Mouse (Mus musculus): ENCODE results near the gene Mtx1.

- TF ChIP-seq EP300 (optimal IDR thresholded peaks at IDR 0.05) (no peak), CTCF (IDR thresholded peaks at IDR 0.05; ENCODE audit: low read depth) (no peak)
These were observed 23.8 kb downstream of the Mtx1 start for GRCm38 (mm10) chr3:89203142-89203514.

All from stomach, postnatal 0 days (tissue).